Mouse (Mus musculus): ENCODE measurements around the gene Rad51b.

Rad51b gene

GRCm38 (mm10) chr12:79729926-79730506 is 432.9 kb downstream of the Rad51b start:
- no peak for DNase-seq (ENCODE audit: low read depth, low spot score)

- no peak for DNase-seq (ENCODE audit: low read depth, low spot score)
These were observed 434.8 kb downstream of the Rad51b start for GRCm38 (mm10) chr12:79731905-79732304.

GRCm38 (mm10) chr12:79732355-79733115 is 435.5 kb downstream of the Rad51b start:
- DNase-seq (ENCODE audit: low read depth, low spot score): no peak

GRCm38 (mm10) chr12:79735341-79735785 is 438.3 kb downstream of the Rad51b start:
- DNase-seq (ENCODE audit: low read depth, low spot score): no peak

- no peak for DNase-seq (ENCODE audit: low read depth, low spot score)
These were observed 438.8 kb downstream of the Rad51b start for GRCm38 (mm10) chr12:79735882-79736281.

- DNase-seq (ENCODE audit: low read depth, low spot score): no peak
These were observed 441.6 kb downstream of the Rad51b start for GRCm38 (mm10) chr12:79738700-79739099.

- no peak for DNase-seq (ENCODE audit: low read depth, low spot score)
These were observed 443.0 kb downstream of the Rad51b start for GRCm38 (mm10) chr12:79739918-79740639.

GRCm38 (mm10) chr12:79742211-79742610 is 445.1 kb downstream of the Rad51b start:
- DNase-seq (ENCODE audit: low read depth, low spot score): no peak

GRCm38 (mm10) chr12:79744131-79744530 is 447.0 kb downstream of the Rad51b start:
- DNase-seq (ENCODE audit: low read depth, low spot score): no peak

- DNase-seq (ENCODE audit: low read depth, low spot score): no peak
These were observed 448.1 kb downstream of the Rad51b start for GRCm38 (mm10) chr12:79745225-79745624.

GRCm38 (mm10) chr12:79745845-79746510 is 448.9 kb downstream of the Rad51b start:
- DNase-seq (ENCODE audit: low read depth, low spot score): no peak

- no peak for DNase-seq (ENCODE audit: low read depth, low spot score)
These were observed 450.5 kb downstream of the Rad51b start for GRCm38 (mm10) chr12:79747541-79747940.

- no peak for DNase-seq (ENCODE audit: low read depth, low spot score)
These were observed 451.8 kb downstream of the Rad51b start for GRCm38 (mm10) chr12:79748862-79749261.

GRCm38 (mm10) chr12:79750253-79751125 is 453.4 kb downstream of the Rad51b start:
- no peak for DNase-seq (ENCODE audit: low read depth, low spot score)

GRCm38 (mm10) chr12:79751781-79752180 is 454.7 kb downstream of the Rad51b start:
- DNase-seq (ENCODE audit: low read depth, low spot score): no peak

GRCm38 (mm10) chr12:79752189-79752588 is 455.1 kb downstream of the Rad51b start:
- DNase-seq (ENCODE audit: low read depth, low spot score): no peak

- DNase-seq (ENCODE audit: low read depth, low spot score): no peak
These were observed 458.5 kb downstream of the Rad51b start for GRCm38 (mm10) chr12:79755617-79756016.

- DNase-seq (ENCODE audit: low read depth, low spot score): no peak
These were observed 459.3 kb downstream of the Rad51b start for GRCm38 (mm10) chr12:79756352-79756751.

GRCm38 (mm10) chr12:79757775-79758174 is 460.7 kb downstream of the Rad51b start:
- no peak for DNase-seq (ENCODE audit: low read depth, low spot score)

GRCm38 (mm10) chr12:79759180-79759902 is 462.3 kb downstream of the Rad51b start:
- peak; percentile 66 for DNase-seq (ENCODE audit: low read depth, low spot score)
